Mouse (Mus musculus): ENCODE data around the gene Lgi4. TPM values are rescaled to one million over a fixed set of nuclear protein-coding genes. Genes with fewer than 3 reads are reported as not detected.
A peak's percentile ranks its signal among the peaks of the same experiment; 100 is the strongest.

The Lgi4 gene
- polyA plus RNA-seq (2012; rRNA removed) = 16.0 and 17.8 TPM in 2 replicates

DNA sequence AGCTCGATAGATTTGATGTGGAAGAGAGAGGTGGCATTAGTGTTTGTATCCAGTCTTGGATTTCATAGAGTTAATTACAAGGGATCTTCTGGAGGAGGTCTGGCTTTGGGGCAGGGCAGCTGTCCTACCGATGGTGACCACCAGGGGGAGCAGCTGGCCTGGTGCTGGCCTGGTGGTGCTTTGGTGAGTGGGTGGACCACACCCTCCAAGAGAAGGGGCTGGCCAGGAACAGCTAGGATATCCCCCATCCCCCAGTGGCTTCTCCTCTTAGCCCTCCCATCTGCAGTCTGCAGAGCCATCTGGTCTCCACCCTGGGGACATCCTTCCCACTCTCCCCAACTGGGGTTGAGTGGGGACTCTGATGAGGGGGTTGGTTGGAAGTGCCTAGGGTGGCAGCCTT is at the start of gene Lgi4:
Lgi4 (plus strand) TSS at position 235 of the 400 bp plus-strand sequence.
- DNase-seq (ENCODE audit: low spot score) = peak; percentile 80

GRCm38 (mm10) chr7:31012971-31013370 is 46.2 kb upstream of the Lgi4 start:
- DNase-seq (ENCODE audit: low spot score) = no peak

DNA sequence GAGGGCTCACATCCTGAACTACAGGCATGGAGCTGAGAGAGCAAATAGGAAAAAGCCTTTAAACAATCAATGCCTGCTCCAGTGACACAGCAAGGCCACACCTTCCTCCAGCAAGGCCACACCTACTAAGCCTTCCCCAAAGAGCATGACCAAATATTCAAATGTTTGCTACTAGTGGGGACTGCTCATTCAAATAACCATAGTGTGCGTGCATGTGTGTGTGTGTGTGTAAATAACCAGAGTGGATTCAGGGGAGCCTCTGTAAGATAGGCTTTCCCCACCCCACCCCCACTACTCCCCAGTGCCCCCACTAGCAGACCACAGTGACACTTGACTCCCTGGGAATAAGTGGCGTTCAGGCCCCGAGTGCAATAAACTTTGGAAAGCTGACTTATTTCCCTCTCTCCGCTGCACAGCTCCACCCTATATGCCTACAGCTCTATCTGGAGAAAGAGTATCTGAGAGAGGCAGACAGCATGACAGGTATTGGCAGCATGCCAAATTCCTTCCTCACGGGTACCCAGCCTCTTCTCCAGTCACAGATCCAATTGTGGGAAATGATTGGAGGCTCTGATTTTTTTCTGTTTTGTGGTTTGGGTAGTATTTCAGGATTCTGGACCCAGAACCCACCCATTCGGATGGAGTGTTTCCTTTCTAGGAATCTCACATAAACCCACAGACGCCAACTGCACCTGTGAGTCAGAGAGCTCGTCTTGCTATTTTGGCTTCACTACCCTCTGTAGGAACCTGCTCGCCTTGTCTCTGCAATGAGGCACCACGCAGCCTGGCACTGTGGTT is 41.8 kb upstream of the Lgi4 start:
- DNase-seq (ENCODE audit: low spot score) = no peak

- DNase-seq (ENCODE audit: low spot score) = no peak
Observed at GRCm38 (mm10) chr7:31028609-31029008, 30.5 kb upstream of the Lgi4 start.

DNA sequence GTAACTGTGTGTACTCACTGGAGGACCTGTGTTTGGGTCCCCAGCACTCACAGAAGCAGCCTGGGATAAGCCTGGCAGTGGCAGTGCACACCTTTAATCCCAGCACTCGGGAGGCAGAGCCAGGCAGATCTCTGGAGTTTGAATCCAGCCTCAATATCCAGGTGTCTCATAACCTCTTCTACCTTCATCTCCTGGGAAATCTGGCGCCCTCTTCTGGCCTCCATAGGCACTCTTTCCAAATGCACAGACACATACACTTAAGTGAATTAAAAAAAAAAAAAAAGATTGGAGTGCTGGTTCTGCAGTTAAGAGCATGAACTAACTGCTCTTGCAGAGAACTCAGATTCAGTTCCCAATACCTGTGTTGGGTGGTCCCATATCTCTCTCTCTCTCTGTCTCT is 28.4 kb upstream of the Lgi4 start:
- DNase-seq (ENCODE audit: low spot score) = no peak

GRCm38 (mm10) chr7:31031731-31032130 is 27.4 kb upstream of the Lgi4 start:
- DNase-seq (ENCODE audit: low spot score) = no peak

DNA sequence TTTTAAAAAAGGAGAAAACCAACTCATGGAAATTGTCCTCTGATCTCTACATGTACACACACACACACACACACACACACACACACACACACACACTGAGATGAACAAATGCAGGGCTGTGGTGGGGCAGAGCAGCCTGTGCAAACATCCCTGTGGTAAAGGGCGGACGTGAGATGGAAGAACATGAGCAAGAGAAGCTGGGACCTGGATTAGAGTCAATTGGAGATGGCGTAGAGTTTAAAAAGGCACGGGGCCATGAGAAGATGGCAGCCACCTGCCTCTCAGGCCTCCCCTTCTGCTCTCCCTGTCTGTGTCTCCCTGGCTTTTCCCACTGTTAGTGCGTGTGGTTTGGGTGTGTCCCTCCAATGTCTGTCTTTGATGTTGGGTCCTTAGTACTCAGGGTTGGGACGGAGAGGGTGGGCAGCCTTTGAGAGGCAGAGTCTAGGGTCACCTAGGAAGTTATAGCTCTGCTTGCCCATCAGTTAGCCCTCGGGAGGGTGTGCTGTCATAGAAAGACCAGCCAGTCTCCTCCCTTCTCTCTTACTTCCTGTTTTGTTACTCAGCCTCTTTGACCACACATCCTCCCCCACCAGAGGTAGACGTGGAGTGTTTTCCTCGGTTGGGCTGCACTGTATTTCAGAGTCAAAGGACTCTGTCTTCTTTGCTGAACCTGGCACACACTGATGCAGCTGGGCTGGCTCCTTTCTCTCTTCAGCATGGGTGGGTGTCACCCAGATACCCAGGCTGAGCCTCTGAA is 25.6 kb upstream of the Lgi4 start:
- no peak for DNase-seq (ENCODE audit: low spot score)

- no peak for DNase-seq (ENCODE audit: low spot score)
Observed at GRCm38 (mm10) chr7:31034789-31035188, 24.4 kb upstream of the Lgi4 start.

GRCm38 (mm10) chr7:31035291-31035690 is 23.9 kb upstream of the Lgi4 start:
- DNase-seq (ENCODE audit: low spot score) = no peak

GRCm38 (mm10) chr7:31036917-31037316 is 22.2 kb upstream of the Lgi4 start:
- no peak for DNase-seq (ENCODE audit: low spot score)

GRCm38 (mm10) chr7:31037675-31038074 is 21.5 kb upstream of the Lgi4 start:
- DNase-seq (ENCODE audit: low spot score) = no peak

GRCm38 (mm10) chr7:31039011-31039410 is 20.1 kb upstream of the Lgi4 start:
- DNase-seq (ENCODE audit: low spot score) = no peak

GRCm38 (mm10) chr7:31040281-31041022 is 18.7 kb upstream of the Lgi4 start:
- no peak for DNase-seq (ENCODE audit: low spot score)

- DNase-seq (ENCODE audit: low spot score) = no peak
Observed at GRCm38 (mm10) chr7:31041023-31041407, 18.1 kb upstream of the Lgi4 start.

DNA sequence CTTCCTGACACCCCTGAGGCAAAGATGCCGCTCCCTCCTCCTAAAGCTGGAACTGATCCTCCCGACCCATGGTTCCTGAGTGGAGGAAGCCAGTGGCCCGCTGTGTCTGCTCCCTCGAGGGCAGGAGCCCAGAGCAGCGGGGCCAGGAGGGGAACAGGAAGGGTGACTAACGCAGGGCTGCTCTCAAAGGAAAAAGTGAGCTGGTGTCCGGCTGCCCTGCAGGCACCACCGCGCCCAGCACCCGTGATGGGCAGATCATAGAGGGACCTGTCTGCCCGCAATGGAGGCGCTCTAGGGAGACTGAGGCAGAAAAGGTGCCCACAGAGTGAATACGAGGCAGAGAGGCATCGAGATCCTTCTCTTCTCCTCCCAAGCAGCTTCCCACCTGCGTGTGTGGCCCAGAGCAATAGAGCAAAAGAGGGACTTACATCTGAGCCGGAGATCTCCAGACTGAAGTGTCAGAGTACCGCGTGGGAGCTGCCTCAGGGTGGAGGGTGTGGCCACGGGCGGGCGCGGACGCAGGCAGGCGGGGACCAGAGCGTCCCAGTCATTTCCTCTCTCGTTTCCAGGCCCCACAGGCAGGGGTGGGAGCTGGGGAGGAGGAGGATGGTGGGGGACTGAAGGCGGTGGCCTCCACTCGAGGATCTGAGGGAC is 17.4 kb upstream of the Lgi4 start:
- no peak for DNase-seq (ENCODE audit: low spot score)

GRCm38 (mm10) chr7:31042431-31042910 is 16.7 kb upstream of the Lgi4 start, which contains the start of gene Fxyd5:
Gene Fxyd5, minus strand, starts transcription at chr7:31042481.
- DNase-seq (ENCODE audit: low spot score) = no peak

- no peak for DNase-seq (ENCODE audit: low spot score)
Observed at GRCm38 (mm10) chr7:31049135-31049845, 9.9 kb upstream of the Lgi4 start.

- DNase-seq (ENCODE audit: low spot score) = no peak
Observed at GRCm38 (mm10) chr7:31049846-31050281, 9.3 kb upstream of the Lgi4 start.

GRCm38 (mm10) chr7:31050487-31050886 is 8.7 kb upstream of the Lgi4 start:
- no peak for DNase-seq (ENCODE audit: low spot score)

DNA sequence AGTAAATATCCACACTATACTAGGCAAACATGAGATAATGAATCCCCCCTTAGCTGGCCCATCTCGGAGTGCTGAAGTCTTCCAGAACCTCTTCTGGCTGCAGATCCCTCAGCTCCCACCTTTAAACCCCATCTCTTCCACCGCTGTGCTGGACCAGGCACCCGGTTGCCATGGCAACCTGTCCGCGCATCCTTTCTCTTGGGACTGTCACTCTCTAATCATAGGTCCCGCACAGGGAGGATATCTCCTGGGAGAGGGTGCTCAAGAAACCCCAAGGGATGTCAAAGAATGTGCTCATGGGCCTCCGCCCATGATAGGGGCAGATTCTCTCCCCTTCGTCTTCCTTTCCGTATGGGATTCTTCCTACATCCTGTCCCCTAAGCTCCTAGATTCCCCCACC is 8.2 kb upstream of the Lgi4 start:
- DNase-seq (ENCODE audit: low spot score) = no peak

Measured in urinary bladder, adult 2 months (tissue).